Mouse (Mus musculus) central nervous system, embryonic 14 days (tissue): Measurements from ENCODE around the gene Ckap2l. TPM values are rescaled to one million over a fixed set of nuclear protein-coding genes. Genes with fewer than 3 reads are reported as not detected.

ENCODE experiments used
- polyA plus RNA-seq: library from polyadenylated mRNA; depleted of rRNA; stranded (reverse); fragments of >200 nt; gene quantifications from 2 replicates; pipeline ENCODE4 v1.2.3, GENCODE M21; 2012; rRNA removed

Ckap2l gene
- polyA plus RNA-seq: 8.9 and 10.1 TPM in 2 replicates

DNA sequence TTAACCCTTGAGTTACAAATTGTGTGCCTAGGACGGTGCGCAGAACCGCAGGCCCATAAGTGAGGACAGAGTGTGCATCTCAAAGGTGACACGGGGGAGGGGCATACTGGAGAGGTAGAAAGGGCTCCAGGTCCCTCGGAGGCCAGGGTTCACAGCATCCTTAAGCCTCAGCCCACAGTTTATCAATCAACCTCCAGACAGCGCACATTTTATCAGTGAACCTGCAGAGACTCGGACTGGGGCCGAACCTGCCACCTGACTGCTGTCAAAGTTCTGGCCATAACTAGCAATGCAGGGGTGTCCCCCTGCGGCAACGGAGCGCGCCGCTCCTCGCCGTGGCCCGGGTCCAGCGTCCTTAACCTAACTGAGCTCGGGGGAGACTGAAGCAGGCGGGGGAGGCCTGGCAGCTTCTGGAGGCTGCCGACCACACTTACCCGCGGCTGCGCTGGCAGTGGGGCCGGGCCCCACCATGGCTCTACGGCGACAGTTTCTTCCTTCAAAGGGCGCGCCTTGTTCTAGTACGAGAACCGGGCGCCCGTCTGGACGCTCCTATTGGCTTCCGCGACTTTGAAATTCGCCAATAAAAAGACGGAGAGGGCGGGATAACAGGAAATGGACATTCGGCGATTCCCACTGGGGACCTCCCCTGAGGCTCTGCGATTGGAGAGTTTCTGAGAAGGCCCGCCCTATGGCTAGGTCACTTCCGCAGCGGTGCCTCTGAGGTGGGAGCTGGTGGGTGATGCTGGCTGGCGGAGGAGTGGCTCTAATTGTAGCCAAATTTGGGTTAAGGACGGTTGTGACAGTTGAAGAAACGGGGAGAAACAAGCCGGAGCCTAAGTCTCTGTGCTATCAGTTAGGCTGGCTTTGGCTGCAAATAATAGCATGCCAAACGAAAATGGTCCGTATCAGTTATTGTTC, at the start of gene Ckap2l:
Gene Ckap2l, minus strand, starts transcription at position 542 of the 918 bp plus-strand sequence.

DNA sequence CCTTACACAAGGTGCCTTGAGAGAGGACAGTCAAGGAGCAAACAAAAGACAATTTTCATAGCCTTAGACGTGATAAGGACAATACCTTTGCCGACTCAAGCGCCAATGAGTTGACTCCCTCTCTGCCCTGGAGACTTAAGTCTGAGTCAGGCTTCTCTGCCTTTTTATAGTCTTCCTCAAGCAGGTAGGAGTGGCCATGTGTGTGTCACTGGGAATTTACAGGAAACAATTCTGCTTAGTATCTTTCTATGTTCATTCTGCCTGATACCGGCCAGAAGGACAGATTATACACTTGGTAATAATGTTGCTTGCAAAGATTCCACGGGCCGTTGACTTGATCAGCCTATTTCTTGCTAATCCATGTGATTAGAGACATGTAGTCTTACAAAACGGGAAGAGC, 12.8 kb upstream of the Ckap2l start, which contains the start of gene Il1a:
Gene Il1a, minus strand, starts transcription at position 137 of the 400 bp plus-strand sequence.

Other genes with a start within 250 kb of the Ckap2l start
- gene Vinac1, start 249.0 kb downstream of the Ckap2l start, polyA plus RNA-seq: 0.64 and 0.65 TPM in 2 replicates
- 23.8 and 26.2 TPM in 2 replicates for gene Ttl, start 231.3 kb downstream of the Ckap2l start, polyA plus RNA-seq
- gene Polr1b, start 196.2 kb downstream of the Ckap2l start, polyA plus RNA-seq: 28.2 and 29.6 TPM in 2 replicates
- 25.8 and 27.5 TPM in 2 replicates for gene Chchd5, start 167.5 kb downstream of the Ckap2l start, polyA plus RNA-seq
- 70.3 and 70.9 TPM in 2 replicates for gene Slc20a1, start 98.4 kb downstream of the Ckap2l start, polyA plus RNA-seq
- gene Il1a, start 12.8 kb upstream of the Ckap2l start, polyA plus RNA-seq: 0.22 and 0.83 TPM in 2 replicates
- gene Il1b, start 73.9 kb upstream of the Ckap2l start, polyA plus RNA-seq: 0.14 and 1.9 TPM in 2 replicates
- gene F830045P16Rik, start 239.4 kb upstream of the Ckap2l start, polyA plus RNA-seq: not detected in 2 replicates